Mouse (Mus musculus) neural tube, embryonic 13.5 days (tissue): ENCODE measurements around the gene Irx5. TPM values are rescaled to one million over a fixed set of nuclear protein-coding genes. Genes with fewer than 3 reads are reported as not detected.
A peak's percentile ranks its signal among the peaks of the same experiment; 100 is the strongest.

ENCODE experiments used
- ATAC-seq: fragments of 200-750 bp; cut with Nextera tagmentation; 2 replicates; pipeline ENCODE4 v1.8.0; 2017; ENCODE audit warnings: low read depth, mild to moderate bottlenecking, moderate TSS enrichment, moderate library complexity
- H3K27ac ChIP-seq: fragments of 300-500 bp; sonication (generic); replicated peaks from 2 replicates; pipeline ENCODE4 v1.5.1; 2015; ENCODE audit warnings: moderate library complexity, mild to moderate bottlenecking, inconsistent platforms
- H3K27me3 ChIP-seq: fragments of 300-500 bp; sonication (generic); 2 replicates; pipeline ENCODE4 v1.6.1; 2015; ENCODE audit warnings: mild to moderate bottlenecking, inconsistent platforms
- H3K36me3 ChIP-seq: fragments of 300-500 bp; sonication (generic); 2 replicates; pipeline ENCODE4 v1.6.1; 2015; ENCODE audit warnings: mild to moderate bottlenecking, inconsistent platforms
- H3K4me1 ChIP-seq: fragments of 300-500 bp; sonication (generic); replicated peaks from 2 replicates; pipeline ENCODE4 v1.6.1; 2015; ENCODE audit warnings: inconsistent platforms
- H3K4me2 ChIP-seq: fragments of 300-500 bp; sonication (generic); 2 replicates; pipeline ENCODE4 v1.6.1; 2015; ENCODE audit warnings: inconsistent platforms, mild to moderate bottlenecking, moderate library complexity
- H3K4me3 ChIP-seq: fragments of 300-500 bp; sonication (generic); 2 replicates; pipeline ENCODE4 v1.5.1; 2015; ENCODE audit warnings: mild to moderate bottlenecking, inconsistent platforms
- H3K9ac ChIP-seq: fragments of 300-500 bp; sonication (generic); 2 replicates; pipeline ENCODE4 v1.6.1; 2015; ENCODE audit warnings: moderate library complexity, mild to moderate bottlenecking, inconsistent platforms
- H3K9me3 ChIP-seq: fragments of 300-500 bp; sonication (generic); 2 replicates; pipeline ENCODE4 v1.6.1; 2016; ENCODE audit warnings: inconsistent platforms
- WGBS: fragments of 180-500 bp; shearing (Covaris S2); methylation state at CpG from one replicate; pipeline ENCODE4 v1.1.7; 2015; 5-methylcytosine and 5-hydroxymethylcytosine counted together
- polyA plus RNA-seq: library from polyadenylated mRNA; unstranded; fragments of >200 nt; fragmentation: Nextera tagmentation; extraction: Ambion mirVana; gene quantifications from 2 replicates; pipeline ENCODE4 v1.2.1, GENCODE M21; 2015

Irx5 gene
- polyA plus RNA-seq, 1 experiment from 2014 or later, result 8.5 TPM

- no peaks in the 10 kb centered on the region for H3K36me3 ChIP-seq
- H3K27ac ChIP-seq, result peak overlapping the region; percentile 47
- 3% methylated on average over 45 of the region's 45 CpGs for WGBS
- peak overlapping the region; percentile 61 for H3K9ac ChIP-seq
- H3K4me1 ChIP-seq, result peaks cover 74% of the 10 kb centered on the region
- H3K4me3 ChIP-seq, result peak overlapping the region; percentile 31
- ATAC-seq, result no peak
- H3K27me3 ChIP-seq, result peaks cover 81% of the 10 kb centered on the region
- no peaks in the 10 kb centered on the region for H3K9me3 ChIP-seq
- H3K4me2 ChIP-seq, result peak overlapping the region; percentile 52
Measured at GRCm38 (mm10) chr8:92363217-92364147, 6.1 kb downstream of the Irx5 start.

GRCm38 (mm10) chr8:92364148-92364775 lies 6.8 kb downstream of the Irx5 start:
- no peaks in the 10 kb centered on the region for H3K9me3 ChIP-seq
- H3K36me3 ChIP-seq, result no peaks in the 10 kb centered on the region
- peak overlapping the region; percentile 47; the same call in 1 of the 2 replicates for H3K27ac ChIP-seq
- H3K4me2 ChIP-seq, result peak overlapping the region; percentile 52
- H3K27me3 ChIP-seq, result peaks cover 85% of the 10 kb centered on the region
- 3% methylated on average over 20 of the region's 20 CpGs for WGBS
- H3K9ac ChIP-seq, result peak overlapping the region; percentile 61
- ATAC-seq, result no peak
- H3K4me3 ChIP-seq, result peak overlapping the region; percentile 31
- H3K4me1 ChIP-seq, result peaks cover 66% of the 10 kb centered on the region

- Histone ChIP-seq H3K36me3 (no peaks in the 10 kb centered on the region), H3K9me3 (no peaks in the 10 kb centered on the region), H3K4me2 (peak overlapping the region; percentile 52), H3K27ac (no peak overlapping the region), H3K4me1 (peaks cover 62% of the 10 kb centered on the region), H3K27me3 (peaks cover 86% of the 10 kb centered on the region), H3K4me3 (peak overlapping the region; percentile 31), H3K9ac (no peak overlapping the region)
- ATAC-seq, result no peak
- WGBS, result 17% methylated on average over 20 of the region's 20 CpGs
Measured at GRCm38 (mm10) chr8:92364776-92365240, 7.4 kb downstream of the Irx5 start.

GRCm38 (mm10) chr8:92365241-92365943 lies 8.0 kb downstream of the Irx5 start:
- Histone ChIP-seq H3K36me3 (no peaks in the 10 kb centered on the region), H3K4me3 (peak overlapping the region; percentile 31), H3K4me2 (peak overlapping the region; percentile 52), H3K9me3 (no peaks in the 10 kb centered on the region), H3K4me1 (peaks cover 60% of the 10 kb centered on the region), H3K27me3 (peaks cover 84% of the 10 kb centered on the region), H3K27ac (peak overlapping the region; percentile 47; the same call in 1 of the 2 replicates), H3K9ac (peak overlapping the region; percentile 34; the same call in 1 of the 2 replicates)
- 1% methylated on average over 36 of the region's 36 CpGs for WGBS
- peak; percentile 20; the same call in 1 of the 2 replicates for ATAC-seq

GRCm38 (mm10) chr8:92365944-92366735 lies 8.7 kb downstream of the Irx5 start:
- ATAC-seq, result no peak
- Histone ChIP-seq H3K4me3 (peak overlapping the region; percentile 31), H3K9me3 (no peaks in the 10 kb centered on the region)

GRCm38 (mm10) chr8:92366736-92367267 lies 9.4 kb downstream of the Irx5 start:
- 2% methylated on average over 20 of the region's 20 CpGs for WGBS
- Histone ChIP-seq H3K4me1 (peaks cover 51% of the 10 kb centered on the region), H3K4me2 (peak overlapping the region; percentile 52), H3K4me3 (peak overlapping the region; percentile 31), H3K9me3 (no peaks in the 10 kb centered on the region), H3K27ac (no peak overlapping the region), H3K27me3 (peaks cover 76% of the 10 kb centered on the region), H3K9ac (no peak overlapping the region), H3K36me3 (no peaks in the 10 kb centered on the region)
- peak; percentile 59 for ATAC-seq

More at GRCm38 (mm10) chr8:92365944-92366735, 8.7 kb downstream of the Irx5 start:
- 5% methylated on average over 26 of the region's 26 CpGs for WGBS
- Histone ChIP-seq H3K27ac (peak overlapping the region; percentile 47; the same call in 1 of the 2 replicates), H3K4me1 (peaks cover 56% of the 10 kb centered on the region), H3K27me3 (peaks cover 80% of the 10 kb centered on the region), H3K9ac (peak overlapping the region; percentile 34; the same call in 1 of the 2 replicates), H3K4me2 (peak overlapping the region; percentile 52), H3K36me3 (no peaks in the 10 kb centered on the region)

GRCm38 (mm10) chr8:92379524-92379923 lies 22.1 kb downstream of the Irx5 start:
- Histone ChIP-seq H3K27me3 (peaks cover 30% of the 10 kb centered on the region), H3K4me1 (peaks cover 7% of the 10 kb centered on the region; the same call in 1 of the 2 replicates), H3K36me3 (no peaks in the 10 kb centered on the region), H3K27ac (no peak overlapping the region), H3K9me3 (no peaks in the 10 kb centered on the region), H3K4me3 (no peak overlapping the region), H3K9ac (no peak overlapping the region), H3K4me2 (no peak overlapping the region)
- 23% methylated on average over 6 of the region's 6 CpGs for WGBS
- no peak for ATAC-seq

- no peak for ATAC-seq
- no peaks in the 10 kb centered on the region for H3K36me3 ChIP-seq
- H3K9me3 ChIP-seq, result no peaks in the 10 kb centered on the region
- 51% methylated on average over 2 of the region's 2 CpGs for WGBS
- H3K27me3 ChIP-seq, result peaks cover 24% of the 10 kb centered on the region
- H3K9ac ChIP-seq, result no peak overlapping the region
- H3K4me1 ChIP-seq, result peaks cover 13% of the 10 kb centered on the region
- no peak overlapping the region for H3K27ac ChIP-seq
- no peak overlapping the region for H3K4me2 ChIP-seq
- no peak overlapping the region for H3K4me3 ChIP-seq
Measured at GRCm38 (mm10) chr8:92380571-92380970, 23.1 kb downstream of the Irx5 start.

- H3K4me2 ChIP-seq, result no peak overlapping the region
- no peak for ATAC-seq
- H3K27ac ChIP-seq, result no peak overlapping the region
- H3K4me1 ChIP-seq, result peaks cover 7% of the 10 kb centered on the region
- WGBS, result 81% methylated on average over 4 of the region's 4 CpGs
- H3K27me3 ChIP-seq, result no peaks in the 10 kb centered on the region
- H3K4me3 ChIP-seq, result no peak overlapping the region
- no peaks in the 10 kb centered on the region for H3K36me3 ChIP-seq
- H3K9ac ChIP-seq, result no peak overlapping the region
- no peaks in the 10 kb centered on the region for H3K9me3 ChIP-seq
Measured at GRCm38 (mm10) chr8:92387893-92388292, 30.5 kb downstream of the Irx5 start.

GRCm38 (mm10) chr8:92404218-92404617 lies 46.8 kb downstream of the Irx5 start:
- Histone ChIP-seq H3K27me3 (no peaks in the 10 kb centered on the region), H3K9ac (no peak overlapping the region), H3K9me3 (no peaks in the 10 kb centered on the region), H3K4me1 (peaks cover 8% of the 10 kb centered on the region), H3K4me2 (no peak overlapping the region), H3K4me3 (no peak overlapping the region), H3K27ac (no peak overlapping the region), H3K36me3 (no peaks in the 10 kb centered on the region)
- WGBS, result 62% methylated on average over 2 of the region's 2 CpGs
- no peak for ATAC-seq

- Histone ChIP-seq H3K27ac (no peak overlapping the region), H3K9ac (no peak overlapping the region), H3K27me3 (no peaks in the 10 kb centered on the region), H3K36me3 (no peaks in the 10 kb centered on the region), H3K9me3 (no peaks in the 10 kb centered on the region), H3K4me1 (peaks cover 8% of the 10 kb centered on the region), H3K4me3 (no peak overlapping the region), H3K4me2 (no peak overlapping the region)
- no peak for ATAC-seq
- WGBS, result 46% methylated on average over 7 of the region's 7 CpGs
Measured at GRCm38 (mm10) chr8:92408092-92408491, 50.7 kb downstream of the Irx5 start.
